Mouse (Mus musculus): ENCODE data around the gene Gm3526.
"Not testable (repeated sequence)": the region's sequence is repeated elsewhere in the genome, so short reads cannot be mapped to it uniquely, and the experiment has no call there.

Gm3526 gene

DNA sequence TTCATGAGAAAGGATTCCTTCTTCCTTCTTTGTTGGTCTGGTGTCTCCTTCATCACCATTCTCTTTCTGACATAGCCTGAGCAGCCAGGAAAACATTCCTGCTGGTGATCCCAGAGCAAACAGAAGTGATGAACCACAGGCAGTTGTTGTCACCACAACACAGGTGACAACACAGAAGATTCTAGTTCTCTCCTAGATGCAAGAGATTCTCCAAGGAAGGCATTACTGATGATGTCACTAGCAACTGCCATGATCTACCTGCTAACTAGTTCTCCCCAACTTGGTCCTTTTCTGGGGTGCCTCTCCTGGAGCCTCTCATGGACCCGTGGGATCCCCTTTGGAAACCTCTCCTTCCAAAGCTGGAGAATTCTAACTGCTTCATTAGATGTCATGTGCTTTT lies at the start of gene Gm3526:
TSS of gene Gm3526 (minus strand) at position 101 of the 400 bp plus-strand sequence.
- TF ChIP-seq GATA4 (IDR thresholded peaks at IDR 0.05; ENCODE audit: insufficient replicate concordance, low read length), result not testable (repeated sequence)

Data from liver, adult (tissue).